Mouse (Mus musculus): ENCODE data around the gene Fras1.
A peak's percentile ranks its signal among the peaks of the same experiment; 100 is the strongest.

The Fras1 gene

GRCm38 (mm10) chr5:96405139-96405842, 31.5 kb downstream of the Fras1 start:
- no peak for DNase-seq (ENCODE audit: low spot score)

- DNase-seq (ENCODE audit: low spot score): no peak
Measured at GRCm38 (mm10) chr5:96408291-96408690, 34.5 kb downstream of the Fras1 start.

GRCm38 (mm10) chr5:96412754-96413394, 39.1 kb downstream of the Fras1 start:
- DNase-seq (ENCODE audit: low spot score): no peak

- no peak for DNase-seq (ENCODE audit: low spot score)
Measured at GRCm38 (mm10) chr5:96417121-96417520, 43.4 kb downstream of the Fras1 start.

GRCm38 (mm10) chr5:96421550-96421949, 47.8 kb downstream of the Fras1 start:
- peak; percentile 34 for DNase-seq (ENCODE audit: low spot score)

- DNase-seq (ENCODE audit: low spot score): no peak
Measured at GRCm38 (mm10) chr5:96422716-96423115, 49.0 kb downstream of the Fras1 start.

GRCm38 (mm10) chr5:96425391-96425790, 51.6 kb downstream of the Fras1 start:
- no peak for DNase-seq (ENCODE audit: low spot score)

GRCm38 (mm10) chr5:96429532-96430141, 55.9 kb downstream of the Fras1 start:
- DNase-seq (ENCODE audit: low spot score): no peak

- DNase-seq (ENCODE audit: low spot score): no peak
Measured at GRCm38 (mm10) chr5:96437870-96438269, 64.1 kb downstream of the Fras1 start.

GRCm38 (mm10) chr5:96439811-96440210, 66.1 kb downstream of the Fras1 start:
- no peak for DNase-seq (ENCODE audit: low spot score)

GRCm38 (mm10) chr5:96447460-96447859, 73.7 kb downstream of the Fras1 start:
- no peak for DNase-seq (ENCODE audit: low spot score)

- no peak for DNase-seq (ENCODE audit: low spot score)
Measured at GRCm38 (mm10) chr5:96452027-96452426, 78.3 kb downstream of the Fras1 start.

- no peak for DNase-seq (ENCODE audit: low spot score)
Measured at GRCm38 (mm10) chr5:96453386-96453785, 79.6 kb downstream of the Fras1 start.

- no peak for DNase-seq (ENCODE audit: low spot score)
Measured at GRCm38 (mm10) chr5:96454422-96454821, 80.7 kb downstream of the Fras1 start.

- DNase-seq (ENCODE audit: low spot score): no peak
Measured at GRCm38 (mm10) chr5:96455241-96455640, 81.5 kb downstream of the Fras1 start.

GRCm38 (mm10) chr5:96457436-96457958, 83.7 kb downstream of the Fras1 start:
- no peak for DNase-seq (ENCODE audit: low spot score)

- DNase-seq (ENCODE audit: low spot score): no peak
Measured at GRCm38 (mm10) chr5:96459605-96460004, 85.8 kb downstream of the Fras1 start.

GRCm38 (mm10) chr5:96462197-96462596, 88.4 kb downstream of the Fras1 start:
- no peak for DNase-seq (ENCODE audit: low spot score)

- peak; percentile 61 for DNase-seq (ENCODE audit: low spot score)
Measured at GRCm38 (mm10) chr5:96466461-96466860, 92.7 kb downstream of the Fras1 start.

- no peak for DNase-seq (ENCODE audit: low spot score)
Measured at GRCm38 (mm10) chr5:96471995-96472394, 98.2 kb downstream of the Fras1 start.

GRCm38 (mm10) chr5:96475488-96475887, 101.7 kb downstream of the Fras1 start:
- no peak for DNase-seq (ENCODE audit: low spot score)

GRCm38 (mm10) chr5:96479003-96479402, 105.2 kb downstream of the Fras1 start:
- DNase-seq (ENCODE audit: low spot score): no peak

- DNase-seq (ENCODE audit: low spot score): no peak
Measured at GRCm38 (mm10) chr5:96481159-96481558, 107.4 kb downstream of the Fras1 start.

Measured in retina, embryonic 14.5 days (tissue).